Mouse (Mus musculus) gastrocnemius, adult 8-10 months (tissue): ENCODE data around the gene Gnb2. TPM values are rescaled to one million over a fixed set of nuclear protein-coding genes. Genes with fewer than 3 reads are reported as not detected.
A peak's percentile ranks its signal among the peaks of the same experiment; 100 is the strongest.

ENCODE experiments used
- DNase-seq, 2 experiments: peaks; one replicate each; pipeline ENCODE4 v3.0.0; 2022; ENCODE audit warnings: low spot score in 2 of 2
- total RNA-seq, 4 experiments: library from RNA; stranded (reverse); gene quantifications; 2 replicates each; pipeline ENCODE4 v1.2.4; 2022

The Gnb2 gene
- total RNA-seq: 100 to 1,000 TPM; 118 to 137 (median 128) TPM

GRCm38 (mm10) chr5:137533117-137533827 is at the start of gene Gnb2, which contains the start of gene Epo:
Gene Gnb2, minus strand, starts transcription at chr5:137533510.
Gene Epo, minus strand, starts transcription at chr5:137533242.
- peak; percentile 98 to 99 for DNase-seq

- DNase-seq: no peak
Measured at GRCm38 (mm10) chr5:137582702-137583101, 49.4 kb upstream of the Gnb2 start.

GRCm38 (mm10) chr5:137580246-137580645 is 46.9 kb upstream of the Gnb2 start:
- no peak for DNase-seq

DNA sequence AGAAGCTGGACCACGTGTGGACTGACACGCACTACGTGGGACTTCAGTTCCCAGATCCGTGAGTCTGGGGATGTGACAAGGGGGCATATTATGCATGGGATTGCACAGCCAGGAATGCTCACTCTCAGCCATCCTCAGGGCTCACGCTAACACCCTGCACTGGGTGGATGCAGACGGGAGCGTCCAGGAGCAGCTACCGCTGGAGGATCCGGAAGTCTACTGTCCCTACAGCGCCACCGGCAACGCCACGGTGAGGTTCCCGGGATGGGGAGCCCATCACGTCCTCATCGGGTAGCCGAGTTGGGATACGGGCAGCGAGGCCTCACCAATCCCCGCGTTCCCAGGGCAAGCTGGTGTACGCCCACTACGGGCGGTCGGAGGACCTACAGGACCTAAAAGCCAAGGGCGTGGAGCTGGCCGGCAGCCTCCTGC is 41.2 kb upstream of the Gnb2 start:
- DNase-seq: no peak

GRCm38 (mm10) chr5:137570691-137571586 is 37.6 kb upstream of the Gnb2 start:
- DNase-seq: no peak

GRCm38 (mm10) chr5:137570181-137570580 is 36.9 kb upstream of the Gnb2 start:
- no peak for DNase-seq

DNA sequence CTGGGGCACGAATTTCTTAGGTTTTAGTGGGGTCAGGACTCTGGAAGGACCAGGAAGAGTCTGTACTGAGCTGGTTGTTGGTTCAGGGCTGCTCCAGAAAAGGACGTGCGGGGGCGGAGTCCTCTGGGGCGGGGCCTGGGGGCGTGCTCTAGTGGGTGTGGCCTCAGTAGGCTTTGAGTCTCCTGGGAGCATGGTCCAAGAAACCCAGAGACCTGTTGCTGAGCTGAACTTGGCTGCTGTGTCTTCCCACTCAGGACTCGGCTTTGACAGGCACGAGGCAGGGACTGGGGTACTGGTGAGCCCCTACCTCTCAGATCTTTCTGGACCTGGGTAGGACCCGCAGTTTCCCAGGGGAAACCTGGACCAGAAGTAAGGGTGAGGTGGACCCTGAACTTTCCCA is 36.4 kb upstream of the Gnb2 start, which contains the start of gene Tfr2:
Gene Tfr2 (plus strand): TSS at position 176 of the 400 bp plus-strand sequence.
- DNase-seq: no peak

DNA sequence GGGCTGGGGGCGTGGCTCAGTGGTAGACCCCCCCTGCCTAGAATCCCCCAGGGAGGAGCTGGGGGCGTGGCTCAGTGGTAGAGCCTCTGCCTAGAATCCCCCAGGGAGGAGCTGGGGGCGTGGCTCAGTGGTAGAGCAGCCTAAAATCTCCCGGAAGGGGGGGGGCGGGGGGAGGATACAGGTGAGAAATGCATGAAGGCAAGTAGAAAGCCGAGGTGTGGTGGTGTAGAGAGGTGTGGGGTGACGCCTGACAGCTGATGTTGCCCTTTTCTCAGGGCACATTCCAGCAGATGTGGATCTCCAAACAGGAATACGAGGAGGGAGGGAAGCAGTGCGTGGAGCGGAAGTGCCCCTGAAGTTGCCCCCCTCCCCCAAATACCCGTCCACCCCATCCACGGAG is 35.7 kb upstream of the Gnb2 start:
- DNase-seq: no peak

DNA sequence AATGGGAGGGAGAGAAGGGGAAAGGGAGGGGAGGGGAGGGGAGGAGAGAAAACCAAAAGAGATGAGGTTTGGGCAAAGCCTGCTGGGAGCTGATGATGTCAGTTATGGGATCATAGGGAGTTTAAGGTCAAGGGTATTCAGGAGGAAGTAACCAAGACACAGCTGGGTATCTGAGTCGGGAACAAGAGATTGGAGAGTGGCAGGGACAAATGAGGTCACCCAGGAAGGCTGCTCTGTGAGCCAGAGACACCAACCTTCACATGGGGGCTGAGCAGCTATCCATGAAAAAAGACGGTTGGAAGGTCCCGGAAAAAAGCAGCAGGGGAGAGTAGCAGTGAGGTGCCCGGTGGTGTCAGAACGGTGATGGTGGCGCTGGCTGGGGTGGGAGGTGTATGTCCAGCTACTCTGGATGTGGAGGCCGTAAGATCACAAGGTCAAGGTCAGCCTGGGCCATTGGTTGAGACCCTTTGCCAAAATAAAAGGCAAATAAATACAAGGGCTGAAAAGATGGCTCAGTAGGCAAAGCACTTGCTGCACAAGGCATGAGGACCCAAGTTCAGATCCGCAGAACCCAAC is 35.0 kb upstream of the Gnb2 start:
- DNase-seq: no peak

GRCm38 (mm10) chr5:137566416-137566815 is 33.1 kb upstream of the Gnb2 start:
- no peak for DNase-seq

DNA sequence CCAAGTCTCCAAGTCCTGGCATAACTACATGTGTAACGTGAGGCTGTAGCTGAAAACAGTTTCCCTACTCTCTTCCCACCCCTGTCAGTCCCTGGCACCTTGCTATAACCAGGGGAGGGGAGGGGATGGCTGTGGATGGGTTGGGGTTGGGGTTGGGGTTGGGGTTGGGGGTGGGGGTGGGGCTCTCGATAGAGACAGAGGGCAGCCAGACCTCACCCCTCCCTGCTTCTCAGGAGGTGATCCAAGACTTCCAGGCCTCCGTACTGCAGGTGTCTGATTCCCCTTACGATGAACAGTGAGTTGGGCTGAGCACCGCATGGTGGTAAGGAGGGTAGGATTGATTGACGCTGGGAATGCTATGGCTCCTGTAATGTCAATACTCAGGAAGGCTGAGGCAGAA is 32.4 kb upstream of the Gnb2 start:
- DNase-seq: no peak

DNA sequence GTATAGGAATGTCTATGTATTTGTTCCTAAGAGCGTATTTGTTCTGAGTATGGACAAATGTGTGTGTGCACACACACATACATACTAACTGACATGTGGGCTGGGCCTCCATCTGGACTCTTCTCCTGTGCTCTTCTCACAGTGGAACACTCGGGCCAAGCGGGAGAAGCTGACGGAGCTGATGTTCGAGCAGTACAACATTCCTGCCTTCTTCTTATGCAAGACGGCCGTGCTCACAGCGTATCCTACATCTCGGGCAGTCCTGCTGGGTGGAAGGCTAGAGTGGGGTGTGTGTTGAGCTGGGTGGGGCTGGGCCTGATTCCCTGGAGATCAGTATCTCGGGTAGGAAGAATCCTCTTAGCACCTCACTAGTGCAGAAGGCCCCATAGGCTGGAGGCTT is 29.7 kb upstream of the Gnb2 start:
- DNase-seq: no peak

GRCm38 (mm10) chr5:137561556-137561955 is 28.2 kb upstream of the Gnb2 start:
- DNase-seq: no peak

GRCm38 (mm10) chr5:137553898-137554297 is 20.6 kb upstream of the Gnb2 start:
- DNase-seq: no peak

DNA sequence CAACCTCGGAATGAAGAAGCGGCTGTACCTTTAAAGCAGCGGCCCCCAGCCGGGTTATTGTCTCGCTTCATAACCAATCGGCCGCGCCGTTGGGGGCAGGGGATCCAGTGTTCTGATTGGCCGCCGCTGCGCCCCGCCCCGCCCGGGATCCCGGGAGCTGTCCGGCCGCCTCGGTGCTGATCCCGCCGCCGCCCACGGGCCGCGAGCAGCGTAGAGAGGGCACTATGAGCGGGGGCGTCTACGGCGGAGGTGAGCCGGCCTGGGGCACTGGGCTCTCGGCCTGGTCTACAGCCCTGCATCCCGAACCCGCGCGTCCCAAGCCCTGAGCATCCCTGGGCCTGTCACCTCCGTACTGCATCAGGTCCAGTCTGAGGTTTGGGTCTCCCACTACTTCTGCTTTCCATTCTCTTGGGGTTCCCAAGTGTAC is 20.1 kb upstream of the Gnb2 start, which contains the start of gene Actl6b:
Gene Actl6b (plus strand): TSS at position 107 of the 427 bp plus-strand sequence.
- DNase-seq: no peak

GRCm38 (mm10) chr5:137553000-137553399 is 19.7 kb upstream of the Gnb2 start:
- DNase-seq: no peak

GRCm38 (mm10) chr5:137551119-137551518 is 17.8 kb upstream of the Gnb2 start:
- DNase-seq: no peak

- DNase-seq: no peak
Measured at GRCm38 (mm10) chr5:137549840-137550239, 16.5 kb upstream of the Gnb2 start.

- no peak for DNase-seq
Measured at GRCm38 (mm10) chr5:137545596-137545995, 12.3 kb upstream of the Gnb2 start.

- DNase-seq: no peak
Measured at GRCm38 (mm10) chr5:137544926-137545325, 11.6 kb upstream of the Gnb2 start.

DNA sequence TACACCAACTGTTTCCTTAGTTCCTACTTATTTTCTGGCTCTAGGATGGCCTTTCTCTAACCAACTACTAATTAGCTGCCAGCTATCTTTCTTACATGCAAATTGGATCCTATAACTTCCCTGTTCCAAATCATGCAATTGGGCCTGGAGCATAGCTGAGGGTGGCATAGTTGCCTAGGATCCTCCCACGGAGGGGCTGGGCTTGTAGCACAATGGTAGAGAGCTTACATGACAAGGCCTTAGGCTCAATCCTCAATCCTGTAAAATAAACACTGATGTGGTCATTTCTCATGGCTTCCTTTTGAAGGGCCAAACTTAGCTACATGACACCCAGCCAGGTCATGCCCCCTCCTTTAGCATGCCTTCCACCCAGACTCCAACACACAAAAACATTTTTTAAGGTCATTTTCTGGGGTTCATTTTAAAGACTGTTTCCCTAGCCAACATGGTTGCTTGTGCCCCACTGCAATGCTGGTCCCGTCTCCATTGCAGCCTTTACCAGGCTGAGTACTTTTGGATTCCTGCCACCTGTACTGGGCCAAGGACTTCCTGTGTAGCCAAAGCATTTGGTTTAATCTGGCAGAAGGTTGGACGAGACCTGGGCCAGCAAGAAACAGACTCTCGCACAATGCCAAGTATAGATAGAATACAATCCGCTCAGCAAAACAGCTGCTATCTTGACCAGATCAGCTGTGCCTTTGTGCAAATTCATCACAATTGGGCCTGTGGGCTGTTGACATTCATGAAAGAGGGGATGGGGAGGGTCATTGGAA is 8.6 kb upstream of the Gnb2 start:
- no peak for DNase-seq
